Mouse (Mus musculus): ENCODE measurements around the gene Map4k3.

GRCm38 (mm10) chr17:80572187-80572935 lies 155.9 kb downstream of the Map4k3 start:
- TF ChIP-seq CTCF (IDR thresholded peaks at IDR 0.05; ENCODE audit: insufficient read depth, low read length) (no peak), POLR2A (IDR thresholded peaks at IDR 0.05; ENCODE audit: borderline replicate concordance, extremely low read depth, low read depth, low read length) (no peak)
